Mouse (Mus musculus) right cerebral cortex, postnatal 25 days (tissue): ENCODE measurements around the gene Flrt2.
A peak's percentile ranks its signal among the peaks of the same experiment; 100 is the strongest.

ENCODE experiments used
- DNase-seq: peaks from one replicate; pipeline ENCODE4 v3.0.0; 2022

Gene Flrt2

DNA sequence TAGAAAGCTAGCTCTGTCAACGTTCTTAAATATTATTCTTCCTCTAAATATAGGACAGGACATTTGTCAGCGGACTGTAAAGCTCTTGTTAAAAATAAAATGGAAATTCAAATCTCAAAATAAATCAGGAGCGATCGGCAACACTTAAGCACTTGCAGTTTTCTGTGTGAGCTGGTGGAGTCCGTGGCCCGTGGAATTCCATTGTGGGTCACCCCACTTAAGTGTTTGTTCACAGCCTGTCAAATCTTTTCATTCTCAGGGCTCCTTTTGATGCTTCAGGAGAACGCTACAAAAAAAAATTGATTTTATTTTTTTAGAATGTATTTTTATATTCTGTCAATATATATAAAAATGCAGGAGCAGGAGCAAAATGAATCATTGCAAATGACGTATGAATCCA lies 45.5 kb downstream of the Flrt2 start:
- DNase-seq, result no peak

DNA sequence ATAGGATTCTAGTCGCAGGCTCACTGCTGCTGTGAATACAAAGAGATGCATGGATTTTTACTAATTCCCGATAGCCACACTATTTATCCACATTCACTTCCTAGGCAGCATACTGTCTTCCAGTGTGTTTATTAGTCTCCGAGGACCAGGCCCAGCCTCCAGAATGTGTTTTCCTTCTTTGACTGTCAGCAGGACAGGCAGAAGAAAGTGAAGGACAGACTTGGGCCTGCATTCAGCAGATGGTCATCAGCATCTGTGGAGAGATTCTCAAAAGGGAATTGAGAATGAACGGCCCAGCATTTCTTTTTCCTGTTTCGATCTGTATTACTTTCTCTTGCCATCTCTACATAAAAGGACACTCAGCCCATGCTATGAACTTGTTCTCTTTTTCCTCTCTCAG lies 46.0 kb downstream of the Flrt2 start:
- no peak for DNase-seq

GRCm38 (mm10) chr12:95738491-95739135 lies 46.6 kb downstream of the Flrt2 start:
- DNase-seq, result no peak

GRCm38 (mm10) chr12:95739739-95740138 lies 47.7 kb downstream of the Flrt2 start:
- DNase-seq, result no peak

DNA sequence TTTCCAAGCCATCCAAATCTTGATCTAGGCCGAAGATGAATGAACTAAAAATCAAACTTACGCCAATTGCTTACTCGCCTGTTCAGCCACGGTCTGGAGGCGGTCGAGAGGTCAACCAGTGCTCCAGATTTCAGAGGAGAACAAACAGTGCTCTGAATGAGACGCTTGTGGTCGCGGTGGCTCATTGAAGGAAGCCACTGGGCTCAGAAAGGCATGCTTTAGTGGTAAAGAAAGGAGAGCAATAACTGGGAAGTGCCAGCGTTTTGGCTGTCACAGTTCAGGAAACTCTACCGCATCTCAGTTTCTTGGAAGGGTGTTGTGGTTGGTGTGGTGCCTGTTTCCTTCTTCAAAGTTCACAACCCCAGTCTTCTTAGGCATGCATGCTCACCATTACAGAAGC lies 49.3 kb downstream of the Flrt2 start:
- DNase-seq, result no peak

GRCm38 (mm10) chr12:95744307-95744706 lies 52.3 kb downstream of the Flrt2 start:
- DNase-seq, result no peak

DNA sequence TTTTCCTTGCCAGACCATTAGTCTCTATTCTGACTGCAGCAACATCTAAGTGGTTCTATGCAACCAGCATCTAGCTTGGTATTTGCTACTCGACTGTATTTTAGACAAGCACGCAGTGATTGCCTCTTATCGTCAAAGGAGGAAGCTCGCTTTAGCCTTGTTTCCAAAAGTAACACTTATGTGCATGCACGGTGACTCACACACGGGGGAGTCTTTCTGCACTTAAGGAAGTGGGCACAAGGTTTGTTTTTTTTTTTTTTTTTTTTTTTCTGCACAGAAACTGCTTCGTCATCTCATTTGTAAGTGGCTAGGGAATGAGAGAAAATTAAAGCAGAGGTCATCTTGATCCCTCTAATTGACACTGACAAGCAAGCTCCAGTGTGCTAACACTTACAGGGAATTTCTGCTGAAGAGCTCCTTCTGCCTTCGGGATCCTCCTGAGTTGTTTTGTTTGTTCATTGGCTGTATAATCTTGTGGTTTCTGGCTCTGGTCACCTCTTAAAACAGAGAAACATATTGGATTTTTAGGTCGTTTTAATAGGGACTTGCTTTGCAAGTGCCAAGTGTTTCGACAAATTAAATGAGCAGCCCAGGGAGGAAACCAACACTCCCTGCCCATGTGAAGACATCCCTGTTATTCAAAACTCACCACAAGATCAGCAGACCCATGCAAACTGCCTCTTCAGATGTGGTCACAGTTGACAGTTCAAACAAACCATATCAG lies 55.0 kb downstream of the Flrt2 start:
- DNase-seq, result peak; percentile 33

DNA sequence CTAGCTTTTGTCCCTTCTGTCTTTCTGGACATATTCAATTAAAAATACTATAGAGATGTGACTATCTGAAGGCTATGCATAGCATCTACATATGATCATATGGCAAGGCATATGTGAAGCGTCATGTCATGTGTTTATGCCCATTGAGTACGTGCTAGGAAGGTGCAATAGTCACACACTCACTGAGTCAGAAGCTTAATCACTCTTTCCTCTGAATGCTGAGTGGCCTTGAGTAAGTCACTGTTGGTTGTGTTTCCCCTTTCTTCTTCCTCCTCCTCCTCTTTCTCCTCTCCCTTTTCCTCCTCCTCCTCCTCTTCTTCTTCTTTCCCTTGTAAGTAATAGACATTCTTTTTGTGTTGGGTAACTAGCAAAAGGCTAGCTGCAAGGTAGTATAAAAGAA lies 56.7 kb downstream of the Flrt2 start:
- no peak for DNase-seq

- DNase-seq, result no peak
Measured at GRCm38 (mm10) chr12:95749248-95749647, 57.2 kb downstream of the Flrt2 start.

GRCm38 (mm10) chr12:95759212-95759746 lies 67.3 kb downstream of the Flrt2 start:
- DNase-seq, result no peak

DNA sequence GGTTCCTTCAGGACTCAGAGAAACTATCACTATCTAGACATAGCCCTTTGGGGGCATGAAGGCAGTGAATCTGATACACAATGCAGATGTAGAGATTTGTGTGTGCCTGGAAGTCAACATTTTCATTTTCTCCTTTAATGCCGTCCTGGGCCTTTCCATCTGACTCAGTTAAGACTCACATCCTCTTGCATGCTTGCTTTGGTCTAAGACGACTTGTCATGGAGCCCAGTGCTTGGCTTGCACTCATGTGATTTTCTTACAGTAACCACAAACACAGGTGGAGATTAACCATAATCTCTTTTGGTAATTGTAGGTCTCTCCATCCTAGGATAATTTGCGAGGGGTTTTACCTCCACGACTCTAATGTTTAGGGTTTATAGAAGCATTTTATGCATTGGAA lies 73.2 kb downstream of the Flrt2 start:
- no peak for DNase-seq

DNA sequence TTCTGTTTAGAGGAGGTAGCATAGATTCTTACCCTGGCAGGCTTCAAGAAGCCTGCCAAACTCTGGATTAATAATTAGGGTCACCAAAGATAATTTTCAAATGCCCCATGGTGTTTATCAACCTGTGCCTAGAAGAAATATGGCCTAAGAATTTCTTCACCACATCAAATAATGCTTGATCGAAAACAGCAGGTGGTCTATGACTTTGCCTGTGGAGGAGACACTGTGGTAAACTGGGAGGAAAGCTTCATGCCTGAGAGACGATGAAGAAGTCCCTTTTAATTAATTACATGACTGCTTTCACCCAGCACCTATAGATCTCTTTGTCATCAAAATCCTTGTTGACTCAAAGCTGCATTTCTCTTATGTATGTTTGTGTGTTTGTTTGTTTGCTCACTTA lies 77.0 kb downstream of the Flrt2 start:
- no peak for DNase-seq

- DNase-seq, result no peak
Measured at GRCm38 (mm10) chr12:95770251-95770650, 78.2 kb downstream of the Flrt2 start.

DNA sequence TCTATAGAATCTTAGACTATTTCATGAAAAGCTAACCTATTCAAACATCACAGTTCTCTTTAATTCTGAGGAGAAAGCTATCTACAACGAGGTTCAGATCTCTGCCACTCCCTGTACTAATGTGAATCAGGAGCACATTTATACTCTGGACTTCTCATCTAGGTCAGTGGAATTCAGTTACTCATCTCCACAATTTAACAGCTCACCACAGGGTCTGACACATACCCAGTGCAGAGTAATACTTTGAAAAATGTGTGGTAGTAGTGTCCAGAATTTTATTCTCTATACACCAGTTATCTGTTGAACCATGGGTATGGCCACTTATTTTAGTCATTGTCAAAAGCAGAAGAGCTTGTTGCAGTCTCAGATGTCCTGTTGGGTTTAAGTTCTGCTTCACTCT lies 98.1 kb downstream of the Flrt2 start:
- DNase-seq, result no peak

- DNase-seq, result no peak
Measured at GRCm38 (mm10) chr12:95816660-95817059, 124.6 kb downstream of the Flrt2 start.
